Mouse (Mus musculus) megakaryocyte, embryonic 14.5 days (primary cell): ENCODE data around the gene Hnrnpdl.

Experiments
- FLI1 ChIP-seq: IDR thresholded peaks from 2 replicates; pipeline ENCODE4 v1.6.1; 2012; ENCODE audit warnings: low read length, inconsistent platforms, mixed read lengths
- GATA1 ChIP-seq: IDR thresholded peaks from 3 replicates; pipeline ENCODE4 v1.6.1; 2012; ENCODE audit warnings: mixed read lengths, low read length, inconsistent platforms, borderline replicate concordance

GRCm38 (mm10) chr5:100020089-100020488 lies 19.4 kb downstream of the Hnrnpdl start:
- TF ChIP-seq GATA1 (no peak), FLI1 (no peak)
